Mouse (Mus musculus): Measurements from ENCODE around the gene Rbfox1.

Rbfox1 gene

GRCm38 (mm10) chr16:6448250-6448649, 563.1 kb downstream of the Rbfox1 start:
- no peak for DNase-seq (ENCODE audit: low read depth in 1 of 2, low spot score in 2 of 2)

GRCm38 (mm10) chr16:6455349-6455748, 570.2 kb downstream of the Rbfox1 start:
- no peak for DNase-seq (ENCODE audit: low read depth in 1 of 2, low spot score in 2 of 2)

- DNase-seq (ENCODE audit: low read depth in 1 of 2, low spot score in 2 of 2), result no peak
Measured at GRCm38 (mm10) chr16:6479094-6479590, 594.0 kb downstream of the Rbfox1 start.

- no peak for DNase-seq (ENCODE audit: low read depth in 1 of 2, low spot score in 2 of 2)
Measured at GRCm38 (mm10) chr16:6479616-6480410, 594.7 kb downstream of the Rbfox1 start.

GRCm38 (mm10) chr16:6480411-6480728, 595.2 kb downstream of the Rbfox1 start:
- DNase-seq (ENCODE audit: low read depth in 1 of 2, low spot score in 2 of 2), result no peak

GRCm38 (mm10) chr16:6483628-6484027, 598.5 kb downstream of the Rbfox1 start:
- DNase-seq (ENCODE audit: low read depth in 1 of 2, low spot score in 2 of 2), result no peak

GRCm38 (mm10) chr16:6485631-6486030, 600.5 kb downstream of the Rbfox1 start:
- no peak for DNase-seq (ENCODE audit: low read depth in 1 of 2, low spot score in 2 of 2)

GRCm38 (mm10) chr16:6502219-6502618, 617.1 kb downstream of the Rbfox1 start:
- DNase-seq (ENCODE audit: low read depth in 1 of 2, low spot score in 2 of 2), result no peak

- no peak for DNase-seq (ENCODE audit: low read depth in 1 of 2, low spot score in 2 of 2)
Measured at GRCm38 (mm10) chr16:6503573-6504331, 618.6 kb downstream of the Rbfox1 start.

GRCm38 (mm10) chr16:6508924-6509323, 623.8 kb downstream of the Rbfox1 start:
- DNase-seq (ENCODE audit: low read depth in 1 of 2, low spot score in 2 of 2), result no peak

- DNase-seq (ENCODE audit: low read depth in 1 of 2, low spot score in 2 of 2), result no peak
Measured at GRCm38 (mm10) chr16:6519474-6519873, 634.3 kb downstream of the Rbfox1 start.

- DNase-seq (ENCODE audit: low read depth in 1 of 2, low spot score in 2 of 2), result no peak
Measured at GRCm38 (mm10) chr16:6525507-6526170, 640.5 kb downstream of the Rbfox1 start.

- no peak for DNase-seq (ENCODE audit: low read depth in 1 of 2, low spot score in 2 of 2)
Measured at GRCm38 (mm10) chr16:6531459-6531858, 646.3 kb downstream of the Rbfox1 start.

- DNase-seq (ENCODE audit: low read depth in 1 of 2, low spot score in 2 of 2), result no peak
Measured at GRCm38 (mm10) chr16:6532077-6532995, 647.2 kb downstream of the Rbfox1 start.

- DNase-seq (ENCODE audit: low read depth in 1 of 2, low spot score in 2 of 2), result no peak
Measured at GRCm38 (mm10) chr16:6555776-6556175, 670.6 kb downstream of the Rbfox1 start.

- no peak for DNase-seq (ENCODE audit: low read depth in 1 of 2, low spot score in 2 of 2)
Measured at GRCm38 (mm10) chr16:6557726-6558125, 672.6 kb downstream of the Rbfox1 start.

- no peak for DNase-seq (ENCODE audit: low read depth in 1 of 2, low spot score in 2 of 2)
Measured at GRCm38 (mm10) chr16:6584700-6585099, 699.5 kb downstream of the Rbfox1 start.

GRCm38 (mm10) chr16:6585204-6585603, 700.0 kb downstream of the Rbfox1 start:
- no peak for DNase-seq (ENCODE audit: low read depth in 1 of 2, low spot score in 2 of 2)

- no peak for DNase-seq (ENCODE audit: low read depth in 1 of 2, low spot score in 2 of 2)
Measured at GRCm38 (mm10) chr16:6616526-6616925, 731.4 kb downstream of the Rbfox1 start.

GRCm38 (mm10) chr16:6640330-6640729, 755.2 kb downstream of the Rbfox1 start:
- DNase-seq (ENCODE audit: low read depth in 1 of 2, low spot score in 2 of 2), result no peak

- DNase-seq (ENCODE audit: low read depth in 1 of 2, low spot score in 2 of 2), result no peak
Measured at GRCm38 (mm10) chr16:6646941-6647340, 761.8 kb downstream of the Rbfox1 start.

Measured in monocyte, adult 2 months (primary cell).